Mouse (Mus musculus) thymus, postnatal 14 days (tissue): ENCODE results near the gene 4930583I09Rik.

ENCODE experiments used
- DNase-seq: peaks from one replicate; pipeline ENCODE4 v3.0.0; 2021

The 4930583I09Rik gene

DNA sequence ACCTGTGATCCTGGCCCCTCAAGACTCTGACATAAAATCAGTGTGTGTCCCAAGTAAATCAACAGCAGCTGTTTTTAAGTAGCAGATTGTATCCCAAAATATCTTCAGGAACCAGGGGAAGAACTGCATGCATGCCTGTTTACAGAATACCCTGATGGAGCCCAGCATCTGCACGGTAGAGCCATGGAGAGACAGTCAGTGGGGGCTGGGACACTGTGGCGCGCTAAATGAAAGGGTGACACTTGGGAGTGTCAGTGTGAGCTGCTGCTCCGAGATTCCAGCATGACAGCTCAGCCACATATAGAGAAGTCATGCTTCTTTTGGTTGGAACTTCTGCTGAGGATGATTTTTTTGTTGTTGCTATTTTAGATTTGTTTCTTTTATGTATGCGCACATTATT, 43.2 kb downstream of the 4930583I09Rik start:
- no peak for DNase-seq

- DNase-seq, result no peak
These were observed 43.8 kb downstream of the 4930583I09Rik start for GRCm38 (mm10) chr17:64792076-64792475.

GRCm38 (mm10) chr17:64789175-64789574, 46.7 kb downstream of the 4930583I09Rik start:
- DNase-seq, result no peak

GRCm38 (mm10) chr17:64788301-64788700, 47.6 kb downstream of the 4930583I09Rik start:
- no peak for DNase-seq

- no peak for DNase-seq
These were observed 49.9 kb downstream of the 4930583I09Rik start for GRCm38 (mm10) chr17:64785961-64786360.
